Mouse (Mus musculus): Measurements from ENCODE around the gene Senp1.

- TF ChIP-seq TAL1 (IDR thresholded peaks at IDR 0.05; ENCODE audit: low read length) (no peak), GATA1 (IDR thresholded peaks at IDR 0.05; ENCODE audit: low read length) (no peak)
Observed at GRCm38 (mm10) chr15:98120831-98121230, 27.3 kb upstream of the Senp1 start.

Measured in erythroblast, embryonic 14.5 days (primary cell).